Mouse (Mus musculus) lung, postnatal 4 days (tissue): ENCODE measurements at regions not wholly inside any gene's neighbourhood (a gene's known extent, or its start where the extent isn't known, plus 50 kb on each side); places are given as distances from the start of the nearest gene placed in this dataset.
"Not testable (repeated sequence)": the region's sequence is repeated elsewhere in the genome, so short reads cannot be mapped to it uniquely, and the experiment has no call there.

Experiments used
- DNase-seq, 2 experiments: peaks; one replicate each; pipeline ENCODE4 v3.0.0; 2021

GRCm38 (mm10) chr3:81750164-81750563, 182.2 kb upstream of the Ctso start:
- DNase-seq = no peak

- DNase-seq = no peak
Measured at GRCm38 (mm10) chr3:81752955-81753354, 179.4 kb upstream of the Ctso start.

GRCm38 (mm10) chr3:81760383-81760782, 172.0 kb upstream of the Ctso start:
- no peak for DNase-seq

DNA sequence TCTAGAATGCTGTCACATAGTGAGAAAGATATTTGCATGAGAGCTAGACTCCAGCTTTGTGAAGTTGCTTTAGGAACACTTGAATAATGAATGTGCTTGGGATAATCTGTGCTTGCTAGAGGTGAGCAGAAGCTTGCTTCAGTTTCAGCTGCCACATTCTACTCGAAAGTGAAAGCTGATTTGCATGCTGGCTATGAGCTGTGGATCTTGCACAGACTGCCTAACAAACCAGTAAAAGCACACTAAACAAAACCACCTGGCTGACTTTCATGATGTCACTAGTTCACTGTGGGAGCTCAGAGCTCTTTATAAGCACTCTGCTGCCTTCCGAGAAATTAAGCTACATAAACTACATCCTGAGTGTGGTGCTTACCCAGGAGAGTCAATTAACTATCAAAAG, 171.5 kb upstream of the Ctso start:
- no peak for DNase-seq

GRCm38 (mm10) chr3:81771812-81772211, 160.6 kb upstream of the Ctso start:
- DNase-seq = no peak

DNA sequence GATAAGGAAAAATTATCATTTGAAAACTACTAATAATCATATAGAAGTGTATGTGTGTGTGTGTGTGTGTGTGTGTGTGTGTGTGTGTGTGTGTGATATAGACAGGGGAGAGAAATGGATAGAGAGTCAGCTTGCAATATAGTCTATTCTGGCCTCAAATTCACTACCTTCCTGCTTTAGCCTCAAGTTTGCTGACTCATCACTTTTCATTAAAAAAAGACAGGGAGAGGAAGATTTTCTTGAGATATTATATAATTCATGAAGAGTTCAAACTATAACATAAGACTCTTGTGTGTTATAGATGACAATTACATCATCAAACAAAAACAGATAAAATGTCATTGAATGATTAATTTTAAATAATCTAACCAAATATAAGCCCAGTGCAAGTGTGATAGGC, 159.4 kb upstream of the Ctso start:
- DNase-seq = no peak

- no peak for DNase-seq
Measured at GRCm38 (mm10) chr3:81782081-81782480, 150.3 kb upstream of the Ctso start.

DNA sequence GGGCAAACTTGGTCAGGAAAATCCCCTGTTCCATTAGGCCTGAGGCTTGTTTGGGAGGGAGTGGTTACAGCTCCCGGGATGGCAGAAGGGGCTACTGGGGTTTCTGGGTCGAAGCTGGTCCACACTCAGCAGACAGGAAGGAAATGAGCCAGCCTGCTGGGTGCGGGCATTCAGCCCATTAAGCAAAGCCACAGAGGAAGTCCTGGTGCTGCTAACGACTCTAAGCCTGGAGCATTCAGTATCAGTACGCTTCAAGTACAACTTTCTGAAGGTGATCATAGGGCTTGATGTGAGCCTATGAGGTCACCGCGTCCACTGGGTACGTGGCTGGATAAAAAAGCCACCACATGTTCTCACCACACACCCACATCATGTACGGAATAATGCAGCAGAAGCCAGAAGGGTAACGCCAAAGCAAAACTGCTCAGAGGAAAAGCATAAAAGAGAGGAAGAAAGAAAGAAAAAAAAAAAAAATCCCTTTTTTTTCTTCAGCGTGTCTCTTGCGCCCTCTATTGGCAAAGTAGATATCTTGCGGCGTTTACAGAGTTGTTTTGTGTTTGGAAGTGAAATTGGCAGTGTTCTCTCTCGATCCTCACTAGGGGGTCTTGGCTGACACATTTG, 149.4 kb upstream of the Ctso start:
- peak; percentile 6 to 30 for DNase-seq

DNA sequence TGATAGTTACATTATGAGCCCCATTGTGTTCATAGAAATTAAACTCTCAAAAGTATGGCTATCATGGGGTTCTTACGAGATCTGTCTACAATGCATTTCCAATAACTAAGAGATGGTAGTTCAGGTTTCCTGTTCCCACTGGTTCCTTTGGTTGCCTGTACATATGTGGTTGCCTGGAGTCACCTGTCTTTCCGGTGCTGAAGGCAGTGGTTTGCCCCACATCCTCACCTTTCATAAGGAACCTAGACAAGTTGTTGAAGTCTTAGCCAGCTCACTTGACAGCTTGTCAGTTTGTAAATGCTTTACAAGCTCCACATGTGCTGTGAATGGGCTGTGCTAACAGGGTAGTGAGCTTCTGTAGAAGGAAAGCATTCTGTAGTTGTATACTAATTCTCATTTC, 143.5 kb upstream of the Ctso start:
- DNase-seq = no peak

GRCm38 (mm10) chr3:81789664-81790063, 142.7 kb upstream of the Ctso start:
- no peak for DNase-seq

- DNase-seq = no peak
Measured at GRCm38 (mm10) chr3:81802096-81802495, 130.3 kb upstream of the Ctso start.

DNA sequence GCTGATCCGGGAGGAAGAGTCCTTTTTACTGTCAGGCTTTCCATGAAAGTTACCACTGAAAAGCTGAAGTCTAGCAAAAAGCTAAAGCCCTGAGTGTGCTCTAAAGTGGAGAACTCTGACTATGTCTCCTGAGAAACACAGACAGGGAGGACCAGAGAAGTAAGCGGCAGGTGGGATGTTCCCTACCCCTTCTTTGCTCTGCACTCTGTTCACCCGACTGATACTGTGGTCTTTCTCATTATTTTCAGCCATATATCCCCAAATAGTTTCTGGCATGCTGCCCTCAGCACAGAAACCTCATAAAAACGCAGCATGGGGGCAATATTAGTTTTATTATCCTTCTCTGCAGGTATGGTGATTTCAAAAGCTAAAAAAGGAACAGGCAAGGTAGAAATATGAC, 126.7 kb upstream of the Ctso start:
- DNase-seq = no peak

DNA sequence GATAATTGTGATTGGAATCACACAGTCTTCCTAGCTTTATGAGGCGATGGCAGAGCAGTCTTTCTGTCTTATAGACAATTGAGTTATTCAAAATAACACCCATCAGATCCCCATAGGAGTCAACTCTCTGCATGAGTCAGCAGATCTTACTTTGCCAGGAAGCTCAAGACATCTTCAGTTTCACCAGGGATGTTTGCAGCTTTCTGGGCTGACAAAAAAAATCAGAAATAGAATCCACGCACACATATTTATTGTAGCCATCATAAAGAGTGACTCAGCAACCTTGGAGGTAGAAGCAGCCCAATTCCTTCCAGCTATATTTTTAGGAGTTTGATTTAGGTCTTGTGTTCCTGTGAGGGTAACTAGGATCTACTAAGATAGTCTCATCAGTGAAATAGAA, 122.8 kb upstream of the Ctso start:
- DNase-seq = no peak

GRCm38 (mm10) chr3:81820304-81820703, 112.1 kb upstream of the Ctso start:
- DNase-seq = no peak

DNA sequence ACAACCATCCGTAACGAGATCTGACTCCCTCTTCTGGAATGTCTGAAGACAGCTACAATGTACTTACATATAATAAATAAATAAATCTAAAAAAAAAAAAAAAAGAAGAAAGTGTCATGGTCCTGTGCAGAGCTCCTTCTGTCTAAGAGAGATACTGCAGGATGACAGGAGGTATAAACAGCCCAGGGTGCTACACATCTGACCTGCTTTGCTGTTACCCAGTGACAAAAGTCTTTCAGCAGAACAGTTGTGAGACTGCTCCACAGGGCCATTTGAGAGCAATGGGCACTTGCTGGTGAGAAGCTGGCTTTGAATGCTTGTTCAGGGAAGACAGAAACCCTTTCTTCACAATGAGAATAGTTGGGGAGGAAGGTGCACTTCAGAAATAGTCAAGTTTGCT, 102.9 kb upstream of the Ctso start:
- DNase-seq = no peak

DNA sequence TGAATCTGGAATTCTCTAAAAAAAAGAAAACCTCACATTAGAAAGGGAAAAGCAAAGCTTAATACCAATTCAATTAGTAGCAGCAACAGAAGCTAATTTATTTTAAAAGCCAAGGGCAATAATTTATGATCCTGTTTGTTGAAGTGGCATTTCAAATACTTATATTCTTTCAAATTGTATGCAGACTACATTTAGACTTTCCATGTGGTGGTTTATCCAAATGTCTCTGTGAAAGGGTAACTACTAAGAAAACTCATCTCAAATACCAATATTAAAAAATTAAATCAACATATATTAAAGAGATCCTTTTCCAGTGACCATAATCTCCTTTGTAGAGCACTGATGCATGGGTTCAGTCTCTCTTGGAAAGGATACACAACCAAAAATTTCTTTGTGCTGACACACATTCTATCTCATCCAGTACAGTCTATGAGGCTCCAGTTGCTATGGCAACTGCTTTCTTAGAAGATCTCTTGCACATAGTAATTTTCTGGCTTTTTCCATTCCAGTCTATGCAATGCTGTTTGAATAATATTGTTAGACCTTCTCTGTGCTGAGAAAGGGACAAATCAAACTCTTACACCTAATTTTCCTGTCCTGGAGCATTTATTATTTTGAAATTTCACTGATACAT, 102.3 kb upstream of the Ctso start:
- no peak for DNase-seq

GRCm38 (mm10) chr3:81835380-81836157, 96.8 kb upstream of the Ctso start:
- no peak for DNase-seq

- no peak for DNase-seq
Measured at GRCm38 (mm10) chr3:81836478-81836877, 95.9 kb upstream of the Ctso start.

DNA sequence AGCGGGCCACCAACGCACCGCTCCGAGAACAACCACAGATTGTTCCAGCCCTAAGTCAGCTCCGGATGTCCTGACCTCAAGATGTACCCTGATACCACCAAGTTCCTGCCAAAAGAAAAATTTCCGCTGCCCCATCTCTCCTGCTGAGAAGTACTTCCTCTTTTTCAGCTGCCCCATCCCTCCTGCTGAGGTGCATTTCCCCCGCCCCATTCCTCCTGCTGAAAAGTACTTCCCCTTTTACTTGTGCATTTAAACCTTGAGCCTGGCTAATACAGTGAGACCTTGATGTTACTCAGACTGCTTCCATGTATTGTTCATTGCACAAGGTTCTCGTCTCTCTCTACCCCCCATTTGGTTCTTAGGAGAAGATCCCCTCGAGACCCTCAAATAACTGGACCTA, 94.3 kb upstream of the Ctso start:
- not testable (repeated sequence) for DNase-seq

- DNase-seq = no peak
Measured at GRCm38 (mm10) chr3:81864487-81864886, 67.9 kb upstream of the Ctso start.
